Mouse (Mus musculus) megakaryocyte, embryonic 14.5 days (primary cell): ENCODE measurements around the gene Sclt1. TPM values are rescaled to one million over a fixed set of nuclear protein-coding genes. Genes with fewer than 3 reads are reported as not detected.

ENCODE experiments used
- H3K27me3 ChIP-seq: replicated peaks from 2 replicates; pipeline ENCODE3; 2012; ENCODE audit warnings: inconsistent platforms
- H3K36me3 ChIP-seq: replicated peaks from 2 replicates; pipeline ENCODE3; 2012; ENCODE audit warnings: low read length, inconsistent platforms, mixed read lengths
- H3K4me1 ChIP-seq: 2 replicates; pipeline ENCODE4 v1.6.1; 2012; ENCODE audit warnings: inconsistent platforms
- H3K4me3 ChIP-seq: replicated peaks from 2 replicates; pipeline ENCODE3; 2012; ENCODE audit warnings: moderate library complexity, mild to moderate bottlenecking, inconsistent platforms
- H3K9me3 ChIP-seq: 2 replicates; pipeline ENCODE4 v1.6.1; 2012; ENCODE audit warnings: inconsistent platforms
- FLI1 ChIP-seq: IDR thresholded peaks from 2 replicates; pipeline ENCODE4 v1.6.1; 2012; ENCODE audit warnings: low read length, inconsistent platforms, mixed read lengths
- GATA1 ChIP-seq: IDR thresholded peaks from 3 replicates; pipeline ENCODE4 v1.6.1; 2012; ENCODE audit warnings: mixed read lengths, low read length, inconsistent platforms, borderline replicate concordance
- polyA plus RNA-seq: library from polyadenylated mRNA; stranded (reverse); fragments of >175 nt; gene quantifications from 2 replicates; pipeline ENCODE4 v1.2.3, GENCODE M21; 2012; ENCODE audit warnings: low replicate concordance; ENCODE audit not compliant: insufficient read depth

The Sclt1 gene
- polyA plus RNA-seq, 1 experiment = 0.86 TPM

- H3K27me3 ChIP-seq = peaks cover 3% of the 10 kb centered on the region
- no peak overlapping the region for H3K4me3 ChIP-seq
- no peaks in the 10 kb centered on the region for H3K9me3 ChIP-seq
- H3K36me3 ChIP-seq = peaks cover 4% of the 10 kb centered on the region
- peaks cover 72% of the 10 kb centered on the region for H3K4me1 ChIP-seq
- no peak for TF ChIP-seq GATA1
- TF ChIP-seq FLI1 = no peak
Measured at GRCm38 (mm10) chr3:41577240-41577639, 165.1 kb downstream of the Sclt1 start.

Other genes with a start within 250 kb of the Sclt1 start
- gene Jade1, start 186.8 kb downstream of the Sclt1 start, polyA plus RNA-seq = 1.5 TPM in 1 of 2 replicates, not detected in the other
- 0.19 TPM in 1 of 2 replicates, not detected in the other for gene D3Ertd751e, start 97 bp upstream of the Sclt1 start, polyA plus RNA-seq